Comparison of ENCODE assay signal across 17 mouse cellular contexts in genomic region chr15:99122642-99123041, GRCm38 (mm10). TPM values are rescaled to one million over a fixed set of nuclear protein-coding genes. Genes with fewer than 3 reads are reported as not detected.
"Had no signal": no experiment of that assay in that cellular context is flagged by ENCODE, and none has a peak within 500 bp of the region (broad histone marks: within the 10 kb centered on the region; RNA-seq: fewer than 3 reads in every experiment).

No protein-coding gene starts in this region.

- H3K36me3 ChIP-seq: limb, embryonic 10.5 days; liver, embryonic 15.5 days; midbrain, embryonic 15.5 days; neural tube, embryonic 13.5 days had no signal

- ATAC-seq: midbrain, embryonic 15.5 days had no signal

- H3K4me3 ChIP-seq: layer of hippocampus, adult 2 months; limb, embryonic 10.5 days; liver, embryonic 15.5 days; megakaryocyte, embryonic 14.5 days; midbrain, embryonic 15.5 days; neural tube, embryonic 13.5 days had no signal

- DNase-seq: kidney, adult 9 months; kidney, postnatal 10 days; kidney, postnatal 4 days; lung, adult 2 months; right cerebral cortex, postnatal 14 days; thymus, postnatal 36 days had no signal

- H3K9me3 ChIP-seq: limb, embryonic 10.5 days; liver, embryonic 15.5 days; megakaryocyte, embryonic 14.5 days; midbrain, embryonic 15.5 days; neural tube, embryonic 13.5 days had no signal

- H3K9ac ChIP-seq: liver, embryonic 15.5 days; midbrain, embryonic 15.5 days; neural tube, embryonic 13.5 days had no signal

- H3K27me3 ChIP-seq: midbrain, embryonic 15.5 days had no signal

- H3K4me2 ChIP-seq: liver, embryonic 11.5 days; liver, embryonic 15.5 days; midbrain, embryonic 11.5 days; midbrain, embryonic 15.5 days; neural tube, embryonic 13.5 days had no signal

- H3K27ac ChIP-seq: layer of hippocampus, adult 2 months; limb, embryonic 10.5 days; liver, embryonic 15.5 days; midbrain, embryonic 15.5 days; neural tube, embryonic 13.5 days had no signal

RNA-seq across cellular contexts. Expression of gene Spats2, which starts 3.1 kb away (rescaled TPM):
- total RNA-seq: monocyte, adult 5-6 weeks had no signal

RNA-seq across cellular contexts. Expression of gene Dnajc22, which starts 29.7 kb away (rescaled TPM):
- total RNA-seq: monocyte, adult 5-6 weeks had no signal

RNA-seq across cellular contexts. Expression of gene C1ql4, which starts 35.0 kb away (rescaled TPM):
- total RNA-seq: layer of hippocampus, adult 2 months; monocyte, adult 5-6 weeks had no signal
- polyA plus RNA-seq: limb, embryonic 14.5 days; liver, embryonic 11.5 days; liver, embryonic 15.5 days; lung, adult 2 months; stomach, embryonic 16.5 days had no signal

RNA-seq across cellular contexts. Expression of gene Troap, which starts 48.3 kb away (rescaled TPM):
- total RNA-seq: monocyte, adult 5-6 weeks had no signal
